Mouse (Mus musculus) urinary bladder, adult 18-20 months (tissue): ENCODE measurements around the gene Hdac4.

Experiments used
- DNase-seq, 2 experiments: peaks; one replicate each; pipeline ENCODE4 v3.0.0; 2022; ENCODE audit warnings: low spot score in 2 of 2, mixed read lengths in 2 of 2

Hdac4 gene

DNA sequence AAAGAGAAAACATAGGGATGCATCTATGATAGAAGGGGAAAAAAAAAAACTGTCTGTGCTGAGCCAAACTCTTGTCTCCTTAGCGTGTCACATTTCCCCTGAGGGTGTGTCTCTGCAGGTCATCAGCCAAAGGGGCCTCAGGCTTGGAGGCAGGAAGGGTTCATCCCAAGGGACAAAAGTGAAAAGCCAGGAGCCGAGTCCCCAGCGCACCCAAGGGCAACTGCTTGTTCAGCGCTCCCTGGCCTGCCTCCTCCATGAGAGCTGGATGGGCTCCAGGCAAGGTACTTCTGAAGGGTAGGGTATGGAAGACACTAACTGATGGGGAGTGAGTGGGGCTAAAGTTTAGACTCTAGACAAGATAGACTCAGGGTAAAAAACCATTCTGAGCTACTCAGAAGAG, 273.8 kb downstream of the Hdac4 start:
- DNase-seq: no peak

DNA sequence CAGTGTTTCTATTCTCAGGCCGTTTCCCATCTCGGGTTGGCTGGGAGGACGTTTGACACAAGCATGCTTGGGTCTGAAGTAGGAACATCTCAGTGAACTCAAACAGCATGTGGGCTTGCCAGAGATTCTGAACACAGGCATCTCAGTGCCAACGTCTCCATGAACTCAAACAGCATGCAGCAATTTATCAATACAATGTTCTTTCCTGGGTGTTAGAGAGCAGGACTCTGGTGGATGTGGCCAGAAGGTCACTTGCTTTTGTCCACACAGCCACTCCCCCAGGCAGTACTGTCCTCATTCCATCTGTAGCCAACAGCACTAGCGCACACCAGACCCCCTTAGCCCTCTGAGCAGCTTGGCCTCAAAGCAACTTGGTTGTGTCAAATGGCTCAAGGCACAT, 274.2 kb downstream of the Hdac4 start:
- DNase-seq: no peak

DNA sequence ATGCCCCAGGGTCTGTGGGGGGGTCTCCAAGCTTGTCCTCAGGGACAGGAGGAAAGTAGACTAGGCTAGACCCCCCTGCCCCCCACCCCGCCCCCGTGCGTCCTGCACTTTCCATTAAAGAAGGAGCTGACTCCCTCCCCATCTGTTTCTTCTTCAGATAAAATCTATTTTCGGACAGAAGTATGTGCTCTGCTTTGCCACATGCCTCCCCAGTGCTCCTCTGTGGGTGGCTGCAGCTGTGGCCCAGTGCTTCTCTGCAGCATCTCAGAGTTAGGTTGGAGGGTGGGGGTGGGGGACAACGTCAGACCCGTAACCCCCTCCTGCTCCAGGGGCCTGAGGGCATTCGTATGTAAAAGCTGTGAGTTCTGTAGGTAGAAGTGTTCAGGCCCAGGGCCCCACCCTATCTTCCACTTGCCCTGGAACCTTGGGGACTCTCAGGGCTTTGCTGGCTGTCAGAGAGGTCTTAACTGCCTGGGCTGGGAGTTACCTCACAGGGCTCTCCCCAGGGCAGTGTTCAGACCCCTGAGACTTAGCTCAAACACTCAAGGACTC, 275.4 kb downstream of the Hdac4 start:
- no peak for DNase-seq

DNA sequence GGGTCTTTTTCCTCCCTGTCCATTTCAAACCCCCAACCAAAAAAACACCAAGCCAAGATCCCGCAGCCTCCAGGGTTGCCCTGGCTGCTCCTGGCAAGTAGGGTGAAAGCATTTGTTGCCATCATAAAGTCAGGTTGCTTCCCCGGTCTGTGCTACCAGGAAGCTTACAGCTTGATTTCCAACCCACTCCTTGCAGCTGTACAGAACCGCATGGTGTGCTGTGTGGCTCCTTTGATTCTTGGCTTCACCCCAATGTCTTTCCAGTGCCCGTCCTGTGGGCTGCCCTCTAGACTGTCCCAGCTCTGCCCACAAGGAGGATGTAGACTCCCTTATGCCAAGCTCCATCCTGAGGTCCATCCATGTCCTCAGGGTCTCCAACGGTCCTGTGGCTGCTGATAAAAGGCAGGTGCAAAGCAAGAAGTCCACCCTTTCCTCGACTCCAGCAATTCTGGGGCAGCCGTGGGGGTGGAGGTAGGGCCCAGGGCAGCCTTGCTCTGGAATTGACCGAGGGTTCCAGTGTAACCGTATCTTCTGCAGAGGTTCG, 277.2 kb downstream of the Hdac4 start:
- no peak for DNase-seq

DNA sequence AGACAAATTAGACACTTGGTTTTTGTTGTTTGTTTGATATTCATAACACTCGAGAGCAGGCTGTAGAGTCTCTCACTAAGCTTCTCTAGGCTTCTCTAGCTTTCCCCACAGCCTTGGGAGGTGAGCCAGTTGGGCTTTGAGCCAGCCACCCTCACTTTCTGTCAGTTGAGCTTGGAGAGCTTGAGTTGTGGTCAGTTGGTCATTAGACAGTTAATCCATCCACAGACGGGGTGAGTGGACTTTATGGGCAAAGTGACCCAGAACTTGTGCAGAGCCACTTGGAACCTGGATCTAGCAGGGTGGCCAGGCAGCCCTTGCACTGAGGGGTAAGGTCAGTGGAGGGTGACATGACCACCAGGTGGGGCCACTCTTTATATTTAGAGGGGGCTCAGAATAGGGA, 277.9 kb downstream of the Hdac4 start:
- no peak for DNase-seq

DNA sequence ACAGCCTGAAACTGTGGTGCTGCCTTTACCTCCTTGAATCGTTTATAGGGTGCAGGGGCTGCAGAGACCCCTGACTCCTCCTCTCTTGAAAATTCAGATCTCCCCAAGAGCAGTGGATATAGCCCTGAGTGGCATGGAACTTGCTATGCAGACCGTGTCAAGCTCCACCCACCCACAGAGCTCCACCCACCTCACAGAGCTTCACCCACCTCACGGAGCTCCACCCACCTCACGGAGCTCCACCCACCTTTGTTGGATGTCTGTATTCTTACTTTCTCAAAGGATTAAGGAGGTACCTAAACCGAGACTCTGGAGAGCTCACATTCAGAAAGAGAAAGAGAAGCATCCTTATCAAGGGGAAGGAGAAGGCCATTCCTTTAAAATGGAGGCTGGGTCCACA, 279.5 kb downstream of the Hdac4 start:
- no peak for DNase-seq

DNA sequence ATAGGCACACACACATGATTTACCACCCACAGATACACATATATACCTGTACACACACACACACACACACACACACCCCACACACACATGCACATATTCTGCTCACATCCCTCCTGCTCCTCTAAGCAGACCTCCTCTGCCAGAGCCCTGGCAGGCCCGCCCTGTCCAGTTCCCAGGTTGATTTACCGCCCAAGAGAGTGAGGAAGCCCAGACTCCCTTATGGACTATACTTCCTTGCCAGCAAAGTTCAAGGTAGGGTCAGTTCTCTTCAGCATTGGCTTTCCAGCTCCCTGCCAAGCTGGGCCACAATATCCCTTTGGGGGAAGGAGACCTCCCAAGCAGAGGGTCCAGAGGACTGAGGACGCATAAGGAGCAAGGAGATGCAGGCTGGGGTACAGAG, 280.9 kb downstream of the Hdac4 start:
- DNase-seq: no peak

DNA sequence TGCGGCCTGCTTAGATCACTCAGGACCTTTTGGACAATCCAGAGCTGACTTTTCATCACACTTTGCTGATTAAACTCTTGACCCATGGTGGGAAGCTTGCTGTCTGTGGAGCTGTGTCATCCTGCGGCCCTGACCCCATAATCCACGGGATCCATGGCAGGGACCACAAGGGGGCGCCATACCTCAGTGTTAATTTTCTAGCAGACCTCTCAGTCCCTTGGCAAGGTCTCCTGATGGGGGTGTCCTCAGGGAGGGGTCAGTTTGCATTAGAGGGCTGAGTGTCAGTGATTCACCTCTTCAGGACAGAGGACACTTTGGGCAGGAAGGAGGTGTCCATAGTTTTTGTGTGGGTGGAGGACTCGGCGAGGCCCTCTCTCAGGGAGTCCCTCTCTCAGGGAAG, 281.6 kb downstream of the Hdac4 start:
- DNase-seq: peak in 1 of 2 experiments; percentile 60

DNA sequence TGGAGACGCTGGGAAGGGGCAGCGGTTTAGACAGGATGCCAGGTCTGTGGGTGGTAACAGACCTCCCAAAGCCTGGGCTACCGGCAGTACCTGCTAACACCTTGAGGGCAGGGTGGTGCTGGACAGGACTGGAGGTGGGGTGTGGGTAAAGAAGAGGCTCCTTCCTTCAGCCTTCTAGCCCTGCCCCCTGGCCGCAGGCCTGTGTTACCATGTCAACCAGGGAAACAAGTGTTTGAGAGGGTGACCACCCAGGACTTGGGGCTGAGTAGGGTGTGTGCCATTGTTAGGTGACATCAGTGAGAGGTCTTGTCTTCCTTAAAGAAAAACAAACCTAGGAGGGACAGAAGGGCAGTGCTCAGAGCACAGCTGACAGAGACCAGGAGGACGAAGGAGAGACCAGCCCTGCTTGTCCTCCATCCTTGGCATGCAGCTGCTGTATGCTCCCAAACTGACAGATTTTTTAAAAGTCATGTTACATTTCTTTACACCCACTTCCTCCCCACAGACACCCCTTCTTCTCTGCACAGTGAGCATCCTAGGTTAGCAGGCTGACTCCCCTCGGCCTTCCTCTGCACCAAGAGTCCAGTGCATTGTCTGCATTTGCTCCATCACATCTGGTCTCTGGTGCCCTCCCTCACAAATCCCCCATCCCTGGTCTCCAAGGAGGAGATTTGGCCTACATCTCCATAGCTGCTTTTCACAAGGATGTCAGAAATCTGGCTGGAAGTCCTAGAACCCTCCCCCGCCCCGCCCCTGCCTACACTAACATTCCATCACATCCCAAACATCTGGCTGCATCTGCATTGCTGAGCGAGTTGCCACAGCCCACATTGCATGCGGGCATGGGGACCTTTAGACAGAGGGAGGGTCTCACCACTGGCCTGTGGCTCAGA, 283.0 kb downstream of the Hdac4 start:
- no peak for DNase-seq

DNA sequence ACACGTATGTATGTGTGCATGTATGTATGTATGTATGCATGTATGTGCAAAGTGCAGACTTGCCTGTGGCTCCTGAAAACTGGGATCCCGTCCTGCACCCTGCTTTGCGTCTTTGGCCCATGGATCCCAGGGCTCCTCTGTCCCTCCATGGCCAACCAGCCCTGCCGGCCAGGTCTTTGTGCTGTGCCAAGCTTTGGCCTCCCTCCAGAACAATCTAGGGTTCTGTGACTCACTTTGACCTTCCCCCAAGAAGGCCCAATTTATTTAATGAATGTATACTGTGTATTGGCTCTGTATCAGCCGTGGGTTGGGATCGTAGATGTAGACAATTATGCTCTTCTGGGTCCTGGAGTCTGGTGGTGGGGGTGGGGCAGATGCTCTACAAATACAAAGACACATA, 290.2 kb downstream of the Hdac4 start:
- no peak for DNase-seq

DNA sequence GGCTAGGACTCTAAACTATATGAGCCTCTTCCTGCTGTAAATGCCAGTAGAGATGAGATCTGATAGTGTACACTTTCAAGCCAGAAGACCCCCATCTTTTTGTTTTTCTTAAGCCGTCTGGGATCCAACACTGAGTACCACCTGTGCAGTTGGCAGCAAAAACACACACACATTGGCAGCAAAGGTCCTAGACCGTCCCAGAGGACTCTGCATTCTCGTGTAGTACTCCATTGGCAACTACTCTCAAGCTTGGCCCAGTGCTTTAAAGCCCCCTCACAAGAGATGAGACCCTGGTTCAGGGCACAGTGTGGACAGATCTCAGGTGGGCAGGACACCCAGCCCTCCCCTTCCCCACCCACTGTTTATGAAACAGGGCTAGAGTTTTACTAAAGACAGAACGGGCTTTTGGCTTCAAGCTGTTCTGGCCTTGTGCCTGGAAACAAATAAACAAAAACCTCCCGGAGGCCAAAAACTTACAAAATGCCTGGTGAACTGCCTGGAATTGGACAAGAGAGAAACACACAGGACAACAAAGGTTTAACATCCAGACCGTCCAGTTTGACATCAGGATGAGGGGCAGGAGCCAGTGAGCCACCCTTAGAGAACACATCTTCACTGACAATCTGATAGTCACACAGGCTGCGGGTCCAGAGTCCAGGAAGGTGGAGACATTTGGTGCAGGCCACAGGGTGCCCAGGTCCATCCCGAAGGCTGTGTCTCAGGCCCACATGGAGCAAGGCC, 292.1 kb downstream of the Hdac4 start:
- peak in 1 of 2 experiments; percentile 48 for DNase-seq

DNA sequence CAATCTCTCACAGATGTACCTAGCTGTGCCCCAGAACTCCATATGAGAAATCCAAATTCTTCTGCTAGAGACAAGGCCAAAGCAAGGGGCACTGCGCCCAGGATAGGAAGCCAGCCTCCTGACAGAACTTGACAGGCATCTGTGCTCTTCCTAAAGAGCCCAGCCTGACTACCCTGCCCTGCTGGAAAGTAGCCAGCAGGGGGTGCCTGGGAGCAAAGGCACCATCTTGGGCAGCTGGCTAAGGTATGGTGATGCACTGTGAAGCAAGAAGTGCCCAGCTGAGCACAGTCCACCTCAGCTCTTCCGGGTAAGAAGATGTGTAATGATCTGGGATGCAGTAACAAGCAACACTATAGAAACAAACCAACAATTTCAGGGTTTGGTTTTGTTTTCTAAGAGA, 298.4 kb downstream of the Hdac4 start:
- no peak for DNase-seq

DNA sequence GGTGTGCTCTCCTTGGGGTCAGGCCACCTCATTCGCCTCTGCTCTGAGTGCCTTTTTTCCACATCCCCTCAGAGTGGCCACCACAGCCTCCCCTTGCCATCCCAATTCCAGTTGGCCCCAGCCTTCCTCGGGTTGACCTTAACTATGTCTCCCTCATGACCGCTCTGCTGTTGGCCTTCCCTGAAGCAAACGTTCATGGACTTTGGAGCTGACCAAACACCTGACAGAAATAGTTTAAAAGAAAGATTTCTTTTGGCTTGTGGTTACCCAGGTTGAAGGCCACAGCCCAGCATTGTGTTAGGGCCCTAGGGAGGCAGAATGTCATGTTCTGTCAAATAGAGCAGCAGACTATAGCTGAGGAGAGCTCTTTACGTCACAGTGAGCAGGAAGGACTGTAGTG, 301.2 kb downstream of the Hdac4 start:
- DNase-seq: no peak

DNA sequence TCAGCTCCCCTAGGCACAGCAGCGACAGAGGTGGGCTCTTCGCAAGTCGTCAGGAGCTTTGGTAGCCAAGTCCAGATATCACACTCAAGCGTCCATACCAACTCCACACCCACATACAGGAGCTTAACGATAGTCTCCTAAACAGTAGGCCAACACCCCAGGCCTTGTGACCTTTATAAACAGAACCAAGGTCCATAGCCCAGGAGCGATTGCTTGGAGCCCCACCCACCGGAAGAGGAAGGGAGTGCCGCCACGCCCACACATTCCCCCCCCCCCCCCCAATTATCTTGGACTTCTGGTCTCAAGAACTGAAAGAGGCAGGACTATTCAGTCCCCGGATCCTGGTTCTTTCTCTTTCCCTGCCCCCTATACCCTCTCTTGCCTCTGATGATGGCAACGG, 301.9 kb downstream of the Hdac4 start:
- no peak for DNase-seq

DNA sequence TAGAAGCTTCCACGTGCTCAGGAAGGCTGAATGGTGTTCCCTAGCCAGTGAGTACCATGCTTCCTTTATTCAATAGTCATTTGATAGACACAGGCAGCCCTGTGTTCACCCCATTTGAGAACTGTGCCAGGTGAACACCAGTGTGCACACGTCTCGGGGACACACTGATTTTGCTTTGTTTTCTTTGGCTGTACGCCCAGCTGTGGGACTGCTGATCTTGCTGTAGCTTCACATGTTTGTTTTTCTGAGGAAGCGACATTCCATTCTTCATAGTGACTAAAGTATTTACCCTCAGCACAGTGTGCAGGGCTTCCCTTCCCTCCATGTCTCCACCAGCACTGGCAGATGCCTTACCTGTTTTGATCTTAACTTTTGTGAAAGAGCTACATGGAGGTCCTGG, 312.4 kb downstream of the Hdac4 start:
- DNase-seq: peak in 1 of 2 experiments; percentile 41

DNA sequence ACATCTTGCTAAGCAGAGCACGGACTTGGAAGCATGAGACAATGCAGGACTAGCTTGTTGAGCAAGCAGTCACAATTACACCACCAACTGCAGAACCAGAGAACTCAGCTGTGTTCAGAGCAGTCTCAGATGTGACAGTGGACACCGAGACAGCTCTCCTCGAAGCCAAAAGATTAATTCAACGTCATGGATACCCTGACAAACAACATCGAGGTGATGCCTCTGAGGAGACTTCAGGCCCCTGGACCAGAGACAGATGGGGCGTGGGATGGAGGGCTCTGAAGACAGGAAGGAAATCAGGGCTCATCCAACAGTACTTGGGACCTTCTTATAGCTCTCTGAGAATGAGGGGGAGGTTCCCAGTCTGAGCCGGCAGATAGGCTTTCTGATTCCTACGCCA, 314.6 kb downstream of the Hdac4 start:
- DNase-seq: no peak

DNA sequence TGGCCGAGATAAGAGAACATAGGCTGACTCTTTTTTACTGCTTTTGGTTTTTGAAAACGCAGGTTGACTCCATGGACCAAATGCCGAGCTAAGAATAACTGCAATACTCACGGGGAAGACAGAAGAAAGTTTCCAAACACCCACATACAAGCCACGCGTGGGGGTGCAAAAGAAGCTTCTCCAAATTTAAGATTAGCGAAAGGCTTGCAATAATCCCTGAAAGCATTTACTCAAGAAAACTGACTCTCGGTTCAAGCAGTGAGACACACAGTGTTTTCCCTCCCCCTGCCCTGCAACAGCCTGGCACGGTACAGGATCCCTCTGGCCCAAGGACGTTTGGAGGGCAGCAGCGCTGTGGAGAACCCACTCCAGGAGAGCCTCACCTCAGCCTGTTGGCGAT, 315.3 kb downstream of the Hdac4 start:
- no peak for DNase-seq
